Mouse (Mus musculus): Measurements from ENCODE around the gene Catsper1. TPM values are rescaled to one million over a fixed set of nuclear protein-coding genes. Genes with fewer than 3 reads are reported as not detected.
"Not testable (repeated sequence)": the region's sequence is repeated elsewhere in the genome, so short reads cannot be mapped to it uniquely, and the experiment has no call there.

The Catsper1 gene
- not detected for total RNA-seq (2021)
- long read RNA-seq, experiment 1: 0 reads
- long read RNA-seq, experiment 2: 0 reads

DNA sequence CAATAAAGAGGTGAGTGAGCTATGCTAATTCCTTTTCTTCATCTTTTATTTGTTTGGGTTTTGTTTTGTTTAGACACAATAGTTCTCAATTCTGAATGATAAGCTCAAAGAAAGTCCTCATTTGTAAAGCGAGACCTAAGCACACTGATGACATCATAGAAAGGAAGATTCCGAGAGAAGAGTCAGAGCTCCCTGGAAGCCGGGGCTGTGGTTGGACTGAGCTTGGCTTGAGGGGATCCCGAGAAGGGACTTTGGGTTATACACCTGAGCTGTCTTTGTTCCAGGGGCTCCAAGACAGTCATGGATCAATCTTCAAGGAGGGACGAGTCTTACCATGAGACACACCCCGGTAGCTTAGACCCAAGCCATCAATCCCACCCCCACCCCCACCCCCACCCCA lies at the start of gene Catsper1:
Catsper1 (plus strand) TSS at position 301 of the 400 bp plus-strand sequence.
- no peak for DNase-seq

DNA sequence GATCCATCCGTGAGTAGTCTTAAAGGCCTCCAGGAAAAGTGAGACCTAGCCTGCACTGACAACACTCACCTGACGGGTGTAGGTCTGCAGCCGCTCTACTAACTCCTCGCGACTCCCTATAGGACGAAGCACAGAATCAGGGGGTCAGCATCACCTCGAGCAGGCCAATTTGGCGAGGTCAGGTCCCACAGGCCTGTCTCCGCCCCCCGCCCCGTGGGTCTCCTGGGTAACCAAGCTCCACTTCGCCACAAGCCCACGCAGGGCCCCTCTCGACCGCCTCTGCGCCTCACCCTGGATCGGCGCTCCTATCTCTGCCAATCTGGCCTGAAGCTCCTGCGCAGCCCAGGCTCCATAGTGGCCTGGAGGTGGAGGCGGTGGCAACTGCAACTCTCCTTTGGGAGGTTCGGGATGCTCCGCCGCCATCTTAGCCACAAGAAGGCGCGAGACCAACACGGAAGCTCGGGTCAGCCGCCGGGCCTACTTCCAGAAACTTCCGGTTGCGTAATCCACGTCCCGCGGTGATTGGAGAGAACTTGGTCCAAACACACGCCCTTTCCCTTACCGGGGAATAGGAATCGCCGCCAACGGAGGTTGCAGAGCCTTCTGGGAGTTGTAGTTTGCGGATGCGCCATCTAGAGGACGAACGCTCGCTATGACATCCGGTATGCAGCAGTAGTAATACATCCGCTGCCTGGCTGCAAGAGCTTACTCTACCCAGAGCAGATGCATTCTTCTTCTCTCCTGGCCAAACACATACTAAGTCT lies 40.4 kb upstream of the Catsper1 start, which contains the start of gene Sf3b2:
Sf3b2 (minus strand) TSS at position 484 of the 764 bp plus-strand sequence.
- peak; percentile 98 for DNase-seq

- no peak for DNase-seq
These were observed 39.8 kb upstream of the Catsper1 start for GRCm38 (mm10) chr19:5295736-5296075.

DNA sequence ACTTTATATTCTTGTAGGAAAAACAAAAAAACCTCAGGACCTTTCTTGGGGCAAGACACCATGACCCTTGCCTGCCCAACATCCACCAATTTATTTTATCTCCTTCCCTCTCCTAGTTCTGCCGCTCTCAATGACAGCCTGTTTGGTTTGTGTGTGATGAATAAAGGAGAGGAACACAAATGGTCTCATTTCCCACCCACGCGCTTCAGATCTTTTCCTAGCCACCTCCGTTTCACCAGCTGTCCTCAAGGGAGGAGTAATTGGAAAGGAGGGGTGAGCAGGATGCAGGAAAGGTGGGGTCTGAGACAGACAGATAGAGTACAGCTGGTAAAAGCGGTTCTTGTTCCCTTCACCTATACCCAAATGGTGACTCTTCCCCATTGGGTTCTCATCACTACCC lies 38.9 kb upstream of the Catsper1 start:
- DNase-seq: no peak

DNA sequence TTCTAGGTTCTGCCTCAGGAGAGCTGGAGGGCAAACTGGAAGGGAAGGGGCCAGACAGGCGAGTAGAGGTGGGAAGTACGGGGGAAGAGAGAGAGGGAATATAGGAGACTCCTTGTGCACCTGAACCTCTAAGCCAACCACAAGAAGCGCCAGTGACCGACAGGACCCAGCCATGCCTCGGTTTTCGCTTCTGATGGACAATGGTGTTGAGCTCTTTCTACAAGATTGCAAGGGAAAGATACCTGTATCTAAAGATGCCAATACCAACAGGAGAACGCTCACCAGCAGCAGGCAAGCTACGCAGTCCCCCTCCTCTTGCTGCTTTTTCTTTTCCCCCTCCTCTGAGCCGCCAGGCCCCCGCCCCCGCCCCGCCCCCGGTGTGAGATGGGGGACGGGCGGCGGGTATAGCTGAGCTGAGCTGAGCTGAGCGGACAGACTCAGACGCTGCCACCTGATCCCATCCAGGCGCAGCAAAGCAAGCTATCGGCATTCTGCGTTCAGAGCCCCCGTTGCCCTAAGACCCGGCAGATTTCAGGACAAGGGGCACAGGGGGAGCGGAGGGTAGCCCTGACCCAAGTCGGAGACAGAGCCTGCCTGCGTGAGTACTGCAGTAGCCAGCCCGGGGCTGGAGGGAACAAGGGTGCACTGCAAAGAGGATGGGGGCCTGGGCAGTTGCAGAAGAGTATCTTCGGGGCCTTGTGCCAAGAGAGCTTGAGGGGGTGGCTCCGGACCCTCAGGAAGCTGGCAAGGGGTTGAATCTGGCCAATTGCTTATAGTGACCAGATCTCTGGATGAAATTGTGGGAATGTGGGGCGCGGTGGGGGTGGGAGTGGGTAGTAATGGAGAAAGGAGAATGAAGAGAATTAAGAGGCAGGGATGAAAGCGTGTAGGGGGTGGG lies 37.4 kb upstream of the Catsper1 start, which contains the start of gene Gal3st3:
Gal3st3 (plus strand) TSS at position 429 of the 898 bp plus-strand sequence.
- no peak for DNase-seq

GRCm38 (mm10) chr19:5300588-5300987 lies 35.0 kb upstream of the Catsper1 start:
- no peak for DNase-seq

GRCm38 (mm10) chr19:5302455-5302854 lies 33.1 kb upstream of the Catsper1 start:
- DNase-seq: peak; percentile 19

DNA sequence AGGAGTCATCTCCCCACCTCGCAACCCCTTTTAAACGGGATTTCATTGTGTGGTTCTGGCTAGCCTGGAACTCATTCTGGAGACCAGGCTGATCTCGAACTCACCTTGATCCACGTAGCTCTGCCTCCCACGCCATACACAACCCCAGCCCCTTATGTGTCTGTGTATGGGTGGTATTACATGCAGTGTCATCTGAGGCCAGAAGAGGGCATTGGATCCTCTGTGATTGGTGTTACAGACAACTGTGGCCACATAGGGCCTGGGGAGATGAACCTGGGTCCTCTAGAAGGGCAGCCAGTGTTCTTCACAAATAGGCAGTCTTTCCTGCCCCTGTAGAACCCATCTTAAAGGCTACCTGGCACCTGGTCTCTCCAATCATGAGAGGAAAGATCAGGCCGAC lies 29.3 kb upstream of the Catsper1 start:
- DNase-seq: no peak

GRCm38 (mm10) chr19:5306968-5307734 lies 28.4 kb upstream of the Catsper1 start:
- no peak for DNase-seq

DNA sequence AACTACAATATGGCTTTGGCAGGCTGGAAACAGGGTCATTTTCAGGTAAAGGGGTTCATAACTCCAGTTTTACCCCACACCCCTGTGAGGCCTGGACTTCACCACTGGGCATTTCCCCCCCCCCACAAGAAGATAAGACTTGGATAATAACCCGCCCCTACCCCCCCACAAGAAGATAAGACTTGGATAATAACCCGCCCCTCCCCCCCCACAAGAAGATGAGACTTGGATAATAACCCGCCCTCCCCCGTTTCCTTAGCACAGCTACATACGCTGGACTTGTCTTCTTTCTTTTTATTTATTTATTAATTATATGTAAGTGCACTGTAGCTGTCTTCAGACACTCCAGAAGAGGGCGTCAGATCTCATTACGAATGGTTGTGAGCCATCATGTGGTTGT lies 26.5 kb upstream of the Catsper1 start:
- no peak for DNase-seq

DNA sequence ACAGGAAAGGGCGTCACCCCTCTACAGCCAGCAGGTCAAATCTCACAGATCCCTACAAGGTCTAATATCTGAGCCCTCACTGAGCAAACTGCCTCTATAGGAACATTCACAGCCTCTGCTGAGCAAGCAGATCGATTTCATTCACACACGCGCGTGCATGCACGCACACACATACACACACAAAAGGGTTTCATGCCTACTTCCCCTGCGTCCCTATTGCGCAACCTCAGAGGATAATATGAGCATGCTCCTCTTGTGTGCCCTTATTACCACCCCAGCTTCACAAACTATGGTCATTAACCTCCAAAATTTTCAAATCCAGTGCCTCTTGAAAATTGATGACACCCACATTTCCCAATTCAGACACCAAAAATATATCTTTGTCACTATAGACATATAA lies 22.4 kb upstream of the Catsper1 start:
- DNase-seq: no peak

DNA sequence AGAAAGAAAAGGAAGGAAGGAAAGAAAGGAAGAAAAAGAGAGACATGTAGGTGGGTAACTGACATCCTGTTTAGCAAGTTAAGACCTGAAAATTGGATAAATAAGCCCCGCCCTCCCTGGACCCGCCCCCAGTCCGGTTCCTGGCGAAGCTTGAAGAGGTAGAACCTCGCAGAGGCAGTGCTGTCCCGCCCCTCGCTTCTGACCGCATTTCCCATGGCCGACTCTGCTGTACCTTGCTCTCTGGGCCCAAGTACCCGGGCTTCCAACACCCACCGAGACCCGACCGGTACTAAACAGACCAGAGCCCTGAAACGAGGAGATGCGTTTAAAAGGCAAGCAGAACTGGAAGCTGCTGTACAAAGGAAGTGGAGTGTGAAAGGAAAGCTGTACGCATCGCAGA lies 11.7 kb upstream of the Catsper1 start:
- DNase-seq: no peak

DNA sequence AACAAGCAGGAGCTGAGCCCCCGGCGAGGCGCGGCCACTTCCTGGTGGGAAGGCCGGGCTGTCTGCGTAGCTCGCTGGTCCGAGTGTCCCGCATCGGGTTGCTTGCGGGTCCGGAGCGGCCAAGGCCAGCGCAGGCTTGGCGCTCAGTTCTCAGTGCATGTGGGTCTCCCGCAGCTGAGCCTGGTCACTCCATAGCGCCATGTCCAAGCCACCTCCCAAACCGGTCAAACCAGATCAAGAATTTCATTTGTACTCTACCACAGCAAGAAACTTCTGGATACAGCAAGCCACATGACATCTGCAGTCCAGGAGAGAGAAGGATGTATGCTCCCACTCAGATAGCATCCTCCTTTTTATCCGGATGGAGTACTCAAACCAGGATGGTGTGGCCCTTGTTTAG lies 7.6 kb upstream of the Catsper1 start:
- DNase-seq: no peak

- no peak for DNase-seq
These were observed 800 bp upstream of the Catsper1 start for GRCm38 (mm10) chr19:5334741-5335140.

DNA sequence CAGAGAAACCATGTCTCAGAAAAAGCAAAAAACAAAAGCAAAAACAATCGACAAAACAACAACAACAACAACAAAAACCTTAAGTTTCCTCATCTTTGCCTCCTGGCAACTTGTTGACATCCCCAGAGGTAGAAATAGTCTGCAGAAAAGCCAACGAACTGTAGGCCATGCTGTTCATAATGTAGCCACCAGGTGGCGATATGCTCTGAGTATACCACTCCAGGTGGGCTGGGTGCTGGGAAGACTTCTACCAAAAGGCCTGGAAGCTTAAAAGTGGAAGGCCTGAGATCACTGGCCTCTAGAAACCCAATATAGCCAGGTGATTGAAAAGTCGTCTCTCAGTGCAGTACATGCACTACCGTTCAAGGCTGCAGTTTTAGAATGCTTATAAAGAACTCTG lies 2.4 kb downstream of the Catsper1 start:
- peak; percentile 66 for DNase-seq

GRCm38 (mm10) chr19:5341360-5341759 lies 5.8 kb downstream of the Catsper1 start:
- no peak for DNase-seq

- DNase-seq: peak; percentile 33
These were observed 10.0 kb downstream of the Catsper1 start for GRCm38 (mm10) chr19:5345297-5346131.

DNA sequence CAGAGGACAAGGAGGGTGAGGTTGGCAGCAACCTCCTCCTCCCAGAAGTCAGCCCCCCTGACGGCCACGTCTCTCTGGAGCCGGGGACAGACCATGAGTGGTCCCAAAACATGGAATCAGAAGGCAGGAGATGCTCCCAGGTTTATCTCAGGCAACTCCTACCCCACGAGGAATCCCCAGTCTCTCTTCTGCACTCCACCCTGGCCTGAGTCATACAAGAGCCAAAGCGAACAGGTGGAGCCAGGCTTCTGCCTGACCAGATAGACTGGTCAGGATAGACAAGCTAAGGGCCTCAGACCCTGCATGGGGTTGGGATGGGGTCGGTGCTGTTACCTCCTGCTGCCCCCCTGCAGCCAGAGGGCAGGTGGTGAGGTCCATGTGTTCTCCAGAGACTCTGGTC lies 12.5 kb downstream of the Catsper1 start:
- no peak for DNase-seq

- no peak for DNase-seq
These were observed 13.3 kb downstream of the Catsper1 start for GRCm38 (mm10) chr19:5348526-5349501.

GRCm38 (mm10) chr19:5349502-5349873 lies 13.9 kb downstream of the Catsper1 start, which contains the start of gene Cst6:
Gene Cst6 (minus strand): TSS chr19:5349574.
- DNase-seq: not testable (repeated sequence)

All from gastrocnemius, postnatal 25 days (tissue).